Mouse (Mus musculus) kidney, postnatal 0 days (tissue): Measurements from ENCODE around the gene D930048N14Rik. TPM values are rescaled to one million over a fixed set of nuclear protein-coding genes. Genes with fewer than 3 reads are reported as not detected.
"Not testable (repeated sequence)": the region's sequence is repeated elsewhere in the genome, so short reads cannot be mapped to it uniquely, and the experiment has no call there.

ENCODE experiments used
- ATAC-seq: fragments of 200-750 bp; cut with Nextera tagmentation; replicated peaks from 2 replicates; pipeline ENCODE4 v1.8.0; 2017; ENCODE audit warnings: low read depth, moderate number of reproducible peaks, moderate TSS enrichment, moderate library complexity; ENCODE audit not compliant: low FRiP score
- DNase-seq: peaks from one replicate; pipeline ENCODE4 v3.0.0-alpha.2; 2016; ENCODE audit warnings: low spot score
- H3K27ac ChIP-seq: fragments of 300-500 bp; sonication (generic); 2 replicates; pipeline ENCODE4 v1.5.1; 2014; ENCODE audit warnings: mild to moderate bottlenecking
- H3K27me3 ChIP-seq: fragments of 300-500 bp; sonication (generic); 2 replicates; pipeline ENCODE4 v1.6.1; 2014; ENCODE audit warnings: low read length, mixed read lengths; ENCODE audit not compliant: insufficient read depth
- H3K36me3 ChIP-seq: fragments of 300-500 bp; sonication (generic); 2 replicates; pipeline ENCODE4 v1.6.1; 2014; ENCODE audit warnings: low read length, mixed read lengths; ENCODE audit not compliant: insufficient read depth
- H3K4me1 ChIP-seq: fragments of 300-500 bp; sonication (generic); replicated peaks from 2 replicates; pipeline ENCODE4 v1.6.1; 2014; ENCODE audit warnings: antibody characterized with exemption, low read length, mixed read lengths; ENCODE audit not compliant: insufficient read depth
- H3K4me2 ChIP-seq: fragments of 300-500 bp; sonication (generic); 2 replicates; pipeline ENCODE4 v1.6.1; 2014; ENCODE audit warnings: mild to moderate bottlenecking, low read length, moderate library complexity, mixed read lengths
- H3K4me3 ChIP-seq: fragments of 300-500 bp; sonication (generic); replicated peaks from 2 replicates; pipeline ENCODE4 v1.5.1; 2014; ENCODE audit warnings: low read depth, low read length
- H3K9ac ChIP-seq: fragments of 300-500 bp; sonication (generic); 2 replicates; pipeline ENCODE4 v1.6.1; 2014; ENCODE audit warnings: low read depth, low read length
- H3K9me3 ChIP-seq: fragments of 300-500 bp; sonication (generic); replicated peaks from 2 replicates; pipeline ENCODE4 v1.6.1; 2016; ENCODE audit warnings: low read length, inconsistent platforms, mixed read lengths
- CTCF ChIP-seq: IDR thresholded peaks from 2 replicates; pipeline ENCODE4 v1.5.1; 2016; ENCODE audit warnings: antibody characterized with exemption, low read depth, mild to moderate bottlenecking, moderate library complexity
- WGBS: fragments of 180-500 bp; shearing (Covaris S2); extraction: QIAGEN DNeasy Blood & Tissue Kit; methylation state at CpG from one replicate; pipeline ENCODE4 v1.1.7; 2014; 5-methylcytosine and 5-hydroxymethylcytosine counted together
- polyA plus RNA-seq: library from polyadenylated mRNA; unstranded; fragments of >200 nt; fragmentation: Nextera tagmentation; extraction: Ambion mirVana; gene quantifications from 2 replicates; pipeline ENCODE4 v1.2.1, GENCODE M21; 2015

The D930048N14Rik gene
- polyA plus RNA-seq, 1 experiment from 2014 or later = 1.9 TPM

DNA sequence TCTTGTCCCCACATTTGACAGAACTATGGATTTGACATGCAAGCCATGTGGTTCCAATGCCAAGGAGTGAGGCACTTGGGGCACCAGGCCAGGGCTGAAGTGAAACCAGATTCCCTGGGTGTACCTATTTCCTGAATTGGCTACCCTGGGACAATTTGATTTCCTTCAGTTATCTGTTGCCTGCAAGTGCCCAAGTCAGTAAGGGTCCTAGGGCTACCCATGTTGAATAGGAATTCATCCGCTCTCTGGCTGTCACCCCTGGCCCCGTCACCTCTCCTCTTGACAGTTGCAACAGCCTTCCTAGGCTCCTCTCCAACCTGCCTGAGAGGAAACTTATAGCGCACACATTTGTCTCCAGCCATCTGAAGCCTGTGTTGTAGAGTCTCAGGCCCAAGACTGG, 4.1 kb downstream of the D930048N14Rik start:
- no peaks in the 10 kb centered on the region for H3K36me3 ChIP-seq
- no peak overlapping the region for H3K4me3 ChIP-seq
- H3K9me3 ChIP-seq = no peaks in the 10 kb centered on the region
- WGBS = 91% methylated on average over 3 of the region's 3 CpGs
- no peak overlapping the region for H3K4me2 ChIP-seq
- DNase-seq = no peak
- no peak for TF ChIP-seq CTCF
- no peak overlapping the region for H3K9ac ChIP-seq
- H3K27me3 ChIP-seq = no peaks in the 10 kb centered on the region
- H3K4me1 ChIP-seq = peaks cover 13% of the 10 kb centered on the region; the same call in 1 of the 2 replicates
- ATAC-seq = no peak
- no peak overlapping the region for H3K27ac ChIP-seq

- H3K36me3 ChIP-seq = no peaks in the 10 kb centered on the region
- no peak overlapping the region for H3K4me2 ChIP-seq
- ATAC-seq = peak; percentile 62
- H3K4me3 ChIP-seq = no peak overlapping the region
- TF ChIP-seq CTCF = no peak
- H3K4me1 ChIP-seq = peaks cover 13% of the 10 kb centered on the region; the same call in 1 of the 2 replicates
- H3K9me3 ChIP-seq = no peaks in the 10 kb centered on the region
- 42% methylated on average over 10 of the region's 10 CpGs for WGBS
- peak overlapping the region; percentile 50; the same call in 1 of the 2 replicates for H3K27ac ChIP-seq
- no peaks in the 10 kb centered on the region for H3K27me3 ChIP-seq
- H3K9ac ChIP-seq = 0 out of 2 replicates have a peak overlapping the region, but pooled peaks have one; percentile 5
- no peak for DNase-seq
Observed at GRCm38 (mm10) chr11:51656798-51657521, 6.2 kb downstream of the D930048N14Rik start.

DNA sequence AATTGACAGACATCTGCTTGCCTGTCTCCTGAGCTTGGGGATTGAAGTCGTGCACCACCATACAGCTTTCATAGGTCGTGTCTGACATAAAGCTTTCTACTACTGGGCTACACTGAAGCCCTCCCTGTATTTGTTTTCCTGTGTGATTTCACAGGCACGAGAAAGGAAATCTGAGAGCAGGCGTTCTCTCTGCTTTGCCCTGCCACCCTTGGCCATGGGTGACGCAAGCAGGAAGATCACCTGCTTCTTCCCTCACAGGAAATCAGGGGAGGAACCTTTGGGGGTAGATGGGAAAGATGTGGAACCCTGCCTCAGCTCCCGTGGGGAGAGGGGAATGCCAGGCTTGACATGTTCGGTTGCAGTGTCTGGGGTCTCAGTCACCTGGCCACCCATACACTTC, 7.5 kb downstream of the D930048N14Rik start:
- Histone ChIP-seq H3K27me3 (no peaks in the 10 kb centered on the region), H3K4me3 (no peak overlapping the region), H3K36me3 (no peaks in the 10 kb centered on the region), H3K27ac (peak overlapping the region; percentile 48; the same call in 1 of the 2 replicates), H3K9me3 (no peaks in the 10 kb centered on the region), H3K9ac (no peak overlapping the region; the same call in 1 of the 2 replicates), H3K4me1 (peaks cover 13% of the 10 kb centered on the region; the same call in 1 of the 2 replicates), H3K4me2 (no peak overlapping the region)
- DNase-seq (no peak), ATAC-seq (no peak; the same call in 1 of the 2 replicates)
- WGBS = 23% methylated on average over 7 of the region's 7 CpGs
- no peak for TF ChIP-seq CTCF

- H3K4me3 ChIP-seq = no peak overlapping the region
- peak; percentile 50 for DNase-seq
Observed at GRCm38 (mm10) chr11:51658705-51659104, 8.0 kb downstream of the D930048N14Rik start.

GRCm38 (mm10) chr11:51661867-51662365, 11.2 kb downstream of the D930048N14Rik start:
- ATAC-seq (no peak), DNase-seq (no peak)
- H3K36me3 ChIP-seq = no peaks in the 10 kb centered on the region
- no peak for TF ChIP-seq CTCF
- H3K27ac ChIP-seq = no peak overlapping the region
- no peak overlapping the region for H3K9ac ChIP-seq
- H3K4me1 ChIP-seq = peaks cover 13% of the 10 kb centered on the region; the same call in 1 of the 2 replicates
- H3K4me3 ChIP-seq = no peak overlapping the region
- no peak overlapping the region for H3K4me2 ChIP-seq
- H3K9me3 ChIP-seq = no peaks in the 10 kb centered on the region
- H3K27me3 ChIP-seq = no peaks in the 10 kb centered on the region
- WGBS = 70% methylated on average over 16 of the region's 16 CpGs

More at GRCm38 (mm10) chr11:51658705-51659104, 8.0 kb downstream of the D930048N14Rik start:
- peak overlapping the region; percentile 48; the same call in 1 of the 2 replicates for H3K27ac ChIP-seq
- TF ChIP-seq CTCF = no peak
- H3K9me3 ChIP-seq = no peaks in the 10 kb centered on the region
- H3K36me3 ChIP-seq = no peaks in the 10 kb centered on the region
- H3K4me1 ChIP-seq = peaks cover 13% of the 10 kb centered on the region; the same call in 1 of the 2 replicates
- no peaks in the 10 kb centered on the region for H3K27me3 ChIP-seq
- H3K4me2 ChIP-seq = no peak overlapping the region
- H3K9ac ChIP-seq = no peak overlapping the region; the same call in 1 of the 2 replicates
- 32% methylated on average over 6 of the region's 6 CpGs for WGBS
- ATAC-seq = peak; percentile 80

DNA sequence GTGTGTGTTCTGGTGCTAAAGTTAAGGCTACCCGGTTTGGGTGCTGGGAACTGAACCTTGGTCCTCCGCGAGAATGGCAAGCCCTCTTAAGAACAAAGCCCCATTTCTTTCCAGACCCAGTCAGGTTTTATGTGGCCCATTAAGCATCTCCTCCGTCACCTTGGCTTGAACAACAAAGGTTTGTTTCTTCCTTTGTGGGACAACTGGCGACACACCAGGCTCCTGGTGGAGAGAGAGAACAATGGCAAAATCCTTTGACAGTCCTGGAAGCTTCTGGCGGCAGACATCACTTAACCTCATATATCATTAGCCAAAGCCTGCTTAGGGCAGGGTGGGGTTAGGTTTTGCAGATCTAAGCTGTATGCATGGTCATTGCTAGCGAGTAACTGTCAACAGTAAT, 11.9 kb downstream of the D930048N14Rik start:
- H3K36me3 ChIP-seq = no peaks in the 10 kb centered on the region

DNA sequence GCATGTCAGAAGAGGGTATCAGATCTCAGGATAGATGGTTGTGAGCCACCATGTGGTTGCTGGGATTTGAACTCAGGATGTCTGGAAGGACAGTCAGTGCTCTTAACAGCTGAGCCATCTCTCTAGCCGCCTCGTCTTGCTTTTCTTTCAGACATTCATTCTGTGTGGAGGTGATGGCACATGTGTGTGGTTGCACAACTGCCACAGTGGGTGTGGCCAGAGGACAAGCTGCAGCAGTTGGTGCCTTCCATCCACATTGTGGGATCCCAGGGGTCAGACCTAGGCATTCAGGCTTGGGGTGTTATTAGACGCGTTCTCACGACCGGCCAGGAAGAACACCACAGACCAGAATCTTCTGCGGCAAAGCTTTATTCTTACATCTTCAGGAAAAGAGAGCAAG, 14.0 kb downstream of the D930048N14Rik start:
- H3K27me3 ChIP-seq, H3K9me3 ChIP-seq, H3K27ac ChIP-seq, DNase-seq, ATAC-seq, H3K4me3 ChIP-seq, H3K9ac ChIP-seq, H3K36me3 ChIP-seq, H3K4me1 ChIP-seq, H3K4me2 ChIP-seq: not testable (repeated sequence)
- 94% methylated on average over 7 of the region's 7 CpGs for WGBS

More for the DNA sequence above, 11.9 kb downstream of the D930048N14Rik start:
- Histone ChIP-seq H3K9me3 (no peaks in the 10 kb centered on the region), H3K4me2 (no peak overlapping the region), H3K4me3 (no peak overlapping the region), H3K9ac (no peak overlapping the region), H3K27ac (no peak overlapping the region), H3K27me3 (no peaks in the 10 kb centered on the region), H3K4me1 (peaks cover 10% of the 10 kb centered on the region; the same call in 1 of the 2 replicates)
- no peak for DNase-seq
- ATAC-seq = no peak
- TF ChIP-seq CTCF = no peak
- WGBS = 71% methylated on average over 7 of the region's 7 CpGs
